Mouse (Mus musculus): ENCODE results near the gene Wdr59. TPM values are rescaled to one million over a fixed set of nuclear protein-coding genes. Genes with fewer than 3 reads are reported as not detected.

The Wdr59 gene
- polyA plus RNA-seq, 2 experiments: 6.1 to 11.5 TPM

DNA sequence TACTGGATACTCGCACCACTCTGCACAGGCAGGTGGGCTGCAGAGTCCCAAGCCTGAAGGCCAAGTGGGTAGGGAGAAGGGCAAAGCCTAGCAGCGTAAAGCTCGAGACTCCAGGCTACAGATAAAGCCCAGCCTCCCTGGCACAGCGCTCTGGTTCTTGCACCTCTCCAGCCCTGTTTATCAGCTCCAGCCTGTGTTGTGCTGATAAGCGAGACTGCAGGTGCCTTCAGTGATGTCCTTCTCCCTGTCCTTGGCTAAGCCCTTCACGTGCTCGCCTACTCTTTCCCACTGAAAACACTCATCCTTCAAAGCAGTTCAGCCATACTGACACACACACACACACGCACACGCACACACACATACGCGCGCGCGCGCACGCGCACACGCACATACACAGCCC is 76.3 kb downstream of the Wdr59 start:
- Histone ChIP-seq H3K4me3 (replicated peaks; ENCODE audit: low read length) (no peak overlapping the region), H3K36me3 (ENCODE audit: control insufficient read depth, insufficient read depth, low read length) (no peaks in the 10 kb centered on the region; the same call in 1 of the 2 replicates)
- WGBS: 88% methylated on average over 18 of the region's 18 CpGs

GRCm38 (mm10) chr8:111444245-111444644 is 77.6 kb downstream of the Wdr59 start:
- no peak for ATAC-seq (ENCODE audit: low FRiP score, low read depth)
- 78% methylated on average over 4 of the region's 4 CpGs for WGBS

More for the DNA sequence above, 76.3 kb downstream of the Wdr59 start:
- TF ChIP-seq POLR2A (IDR thresholded peaks at IDR 0.05; ENCODE audit: borderline replicate concordance, extremely low read depth, insufficient read depth, insufficient read length): no peak
- Histone ChIP-seq H3K9me3 (ENCODE audit: control insufficient read depth, low read length) (no peaks in the 10 kb centered on the region), H3K4me2 (replicated peaks; ENCODE audit: low read depth, low read length, severe bottlenecking) (no peak overlapping the region), H3K27me3 (ENCODE audit: control insufficient read depth, insufficient read depth, low read length) (no peaks in the 10 kb centered on the region), H3K4me1 (ENCODE audit: control insufficient read depth, insufficient read depth, low read length) (no peaks in the 10 kb centered on the region), H3K27ac (replicated peaks; ENCODE audit: low read depth, low read length) (no peak overlapping the region), H3K9ac (ENCODE audit: low read depth, low read length, severe bottlenecking) (no peak overlapping the region)
- no peak for ATAC-seq (ENCODE audit: low FRiP score, low read depth)
- no peak for DNase-seq (ENCODE audit: low spot score)

DNA sequence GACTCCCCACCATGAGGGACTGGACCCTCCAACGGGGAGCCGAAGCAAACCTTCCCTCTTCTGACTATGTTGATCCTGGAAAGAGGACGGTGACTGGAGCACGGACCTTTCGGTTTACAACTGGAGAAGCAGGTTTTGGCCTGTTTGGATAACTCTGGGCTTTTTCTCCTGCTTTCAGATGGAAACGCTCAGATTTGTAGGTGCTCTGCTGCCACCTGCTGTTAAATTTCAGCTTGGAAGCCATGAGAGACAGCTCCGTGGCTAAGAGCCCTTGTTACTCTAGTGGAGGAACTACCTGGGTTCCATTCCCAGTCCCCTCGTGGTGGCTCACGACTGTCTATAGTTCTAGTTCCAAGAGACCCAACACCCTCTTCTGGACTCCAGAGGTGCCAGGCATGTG is 82.7 kb downstream of the Wdr59 start:
- ATAC-seq (ENCODE audit: low FRiP score, low read depth): no peak
- Histone ChIP-seq H3K9me3 (ENCODE audit: control insufficient read depth, low read length) (no peaks in the 10 kb centered on the region), H3K36me3 (ENCODE audit: control insufficient read depth, insufficient read depth, low read length) (no peaks in the 10 kb centered on the region), H3K27me3 (ENCODE audit: control insufficient read depth, insufficient read depth, low read length) (no peaks in the 10 kb centered on the region), H3K27ac (replicated peaks; ENCODE audit: low read depth, low read length) (no peak overlapping the region), H3K9ac (ENCODE audit: low read depth, low read length, severe bottlenecking) (peak overlapping the region; percentile 32; the same call in 1 of the 2 replicates), H3K4me2 (replicated peaks; ENCODE audit: low read depth, low read length, severe bottlenecking) (no peak overlapping the region), H3K4me1 (ENCODE audit: control insufficient read depth, insufficient read depth, low read length) (no peaks in the 10 kb centered on the region), H3K4me3 (replicated peaks; ENCODE audit: low read length) (no peak overlapping the region)
- 21% methylated on average over 9 of the region's 9 CpGs for WGBS
- DNase-seq (ENCODE audit: low spot score): peak; percentile 84
- no peak for TF ChIP-seq POLR2A (IDR thresholded peaks at IDR 0.05; ENCODE audit: borderline replicate concordance, extremely low read depth, insufficient read depth, insufficient read length)

More at GRCm38 (mm10) chr8:111444245-111444644, 77.6 kb downstream of the Wdr59 start:
- no peaks in the 10 kb centered on the region for H3K4me1 ChIP-seq (ENCODE audit: control insufficient read depth, insufficient read depth, low read length)
- DNase-seq (ENCODE audit: low spot score): no peak
- H3K4me3 ChIP-seq (replicated peaks; ENCODE audit: low read length): no peak overlapping the region
- H3K9ac ChIP-seq (ENCODE audit: low read depth, low read length, severe bottlenecking): no peak overlapping the region
- H3K4me2 ChIP-seq (replicated peaks; ENCODE audit: low read depth, low read length, severe bottlenecking): no peak overlapping the region
- H3K27me3 ChIP-seq (ENCODE audit: control insufficient read depth, insufficient read depth, low read length): no peaks in the 10 kb centered on the region
- H3K9me3 ChIP-seq (ENCODE audit: control insufficient read depth, low read length): no peaks in the 10 kb centered on the region
- TF ChIP-seq POLR2A (IDR thresholded peaks at IDR 0.05; ENCODE audit: borderline replicate concordance, extremely low read depth, insufficient read depth, insufficient read length): no peak
- H3K27ac ChIP-seq (replicated peaks; ENCODE audit: low read depth, low read length): no peak overlapping the region
- no peaks in the 10 kb centered on the region for H3K36me3 ChIP-seq (ENCODE audit: control insufficient read depth, insufficient read depth, low read length)

DNA sequence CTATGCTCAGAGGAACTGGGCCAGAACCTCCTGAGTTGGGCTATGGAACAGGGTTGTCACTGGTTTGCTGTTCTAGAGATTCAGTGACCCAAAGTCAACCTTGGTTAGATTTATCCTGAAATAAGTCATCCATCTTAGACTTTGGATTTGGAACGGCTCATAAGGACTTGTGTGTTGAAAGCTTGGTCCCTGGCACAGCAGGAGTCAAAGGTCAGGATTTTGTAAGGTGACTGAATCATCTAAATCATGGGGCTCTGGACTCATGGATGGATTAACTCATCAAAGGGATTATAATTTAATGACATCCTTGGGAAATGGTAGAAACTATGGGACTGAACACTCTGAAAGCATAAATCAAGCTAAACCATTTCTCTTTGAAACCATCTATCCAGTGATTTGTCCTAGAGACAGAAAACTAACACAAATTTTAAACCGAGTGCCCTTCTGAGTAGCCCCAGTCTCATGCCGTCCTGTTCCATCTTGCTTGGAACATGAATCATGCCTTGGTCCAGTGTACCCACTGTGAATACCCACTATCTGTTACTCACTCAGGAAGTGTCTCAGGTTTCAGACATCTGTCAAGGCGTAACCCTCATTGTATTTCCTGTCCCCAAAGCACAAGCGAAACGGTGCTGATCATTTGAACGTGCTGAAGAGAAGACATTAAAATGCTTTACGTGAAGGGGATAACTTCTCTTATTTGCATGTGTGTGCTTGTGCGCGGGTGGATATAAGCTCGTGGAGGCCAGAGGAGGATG is 86.6 kb downstream of the Wdr59 start:
- Histone ChIP-seq H3K36me3 (ENCODE audit: control insufficient read depth, insufficient read depth, low read length) (no peaks in the 10 kb centered on the region), H3K4me1 (ENCODE audit: control insufficient read depth, insufficient read depth, low read length) (no peaks in the 10 kb centered on the region), H3K4me3 (replicated peaks; ENCODE audit: low read length) (no peak overlapping the region), H3K27me3 (ENCODE audit: control insufficient read depth, insufficient read depth, low read length) (no peaks in the 10 kb centered on the region), H3K4me2 (replicated peaks; ENCODE audit: low read depth, low read length, severe bottlenecking) (no peak overlapping the region), H3K27ac (replicated peaks; ENCODE audit: low read depth, low read length) (no peak overlapping the region), H3K9me3 (ENCODE audit: control insufficient read depth, low read length) (no peaks in the 10 kb centered on the region), H3K9ac (ENCODE audit: low read depth, low read length, severe bottlenecking) (no peak overlapping the region)
- ATAC-seq (ENCODE audit: low FRiP score, low read depth) (no peak), DNase-seq (ENCODE audit: low spot score) (no peak)
- TF ChIP-seq POLR2A (IDR thresholded peaks at IDR 0.05; ENCODE audit: borderline replicate concordance, extremely low read depth, insufficient read depth, insufficient read length): no peak
- 50% methylated on average over 11 of the region's 11 CpGs for WGBS

- no peak overlapping the region for H3K9ac ChIP-seq (ENCODE audit: low read depth, low read length, severe bottlenecking)
- WGBS: 85% methylated on average over 9 of the region's 9 CpGs
- no peak for TF ChIP-seq POLR2A (IDR thresholded peaks at IDR 0.05; ENCODE audit: borderline replicate concordance, extremely low read depth, insufficient read depth, insufficient read length)
These were observed 97.2 kb downstream of the Wdr59 start for GRCm38 (mm10) chr8:111424646-111425045.

More at GRCm38 (mm10) chr8:111424646-111425045, 97.2 kb downstream of the Wdr59 start:
- Histone ChIP-seq H3K4me2 (replicated peaks; ENCODE audit: low read depth, low read length, severe bottlenecking) (no peak overlapping the region), H3K4me1 (ENCODE audit: control insufficient read depth, insufficient read depth, low read length) (no peaks in the 10 kb centered on the region), H3K27ac (replicated peaks; ENCODE audit: low read depth, low read length) (no peak overlapping the region), H3K27me3 (ENCODE audit: control insufficient read depth, insufficient read depth, low read length) (no peaks in the 10 kb centered on the region), H3K9me3 (ENCODE audit: control insufficient read depth, low read length) (no peaks in the 10 kb centered on the region), H3K36me3 (ENCODE audit: control insufficient read depth, insufficient read depth, low read length) (no peaks in the 10 kb centered on the region), H3K4me3 (replicated peaks; ENCODE audit: low read length) (no peak overlapping the region)
- DNase-seq (ENCODE audit: low spot score) (no peak), ATAC-seq (ENCODE audit: low FRiP score, low read depth) (no peak)
